Mouse (Mus musculus): ENCODE data around the gene AW011738.

DNA sequence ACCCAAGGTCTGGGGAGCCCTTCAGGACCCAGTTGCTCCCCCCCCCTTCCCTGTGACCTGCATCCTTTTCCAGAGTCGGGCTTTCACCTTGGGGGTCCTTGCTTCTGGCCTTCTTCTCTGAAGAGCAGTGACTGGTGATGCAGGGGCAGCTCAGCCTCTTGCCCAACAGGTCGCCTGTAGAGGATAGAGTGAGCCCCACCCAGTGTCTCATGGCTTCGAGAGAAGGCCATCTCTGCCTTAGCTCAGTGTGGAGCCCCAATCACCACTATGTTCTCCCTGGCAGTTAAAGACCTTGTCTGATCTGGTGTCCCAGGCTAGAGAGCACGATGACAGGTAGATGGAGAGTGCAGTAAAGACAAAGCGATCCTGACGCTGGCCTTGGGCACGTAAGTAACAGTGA is 49.0 kb downstream of the AW011738 start:
- TF ChIP-seq CTCF (IDR thresholded peaks at IDR 0.05; ENCODE audit: low read depth, low read length): no peak
- no peak for TF ChIP-seq TAL1 (conservative IDR thresholded peaks at IDR 0.05; ENCODE audit: low read depth, low read length)
